Mouse (Mus musculus) R1 (cell line): ENCODE results near the gene Yipf4.
A peak's percentile ranks its signal among the peaks of the same experiment; 100 is the strongest.
"Not testable (repeated sequence)": the region's sequence is repeated elsewhere in the genome, so short reads cannot be mapped to it uniquely, and the experiment has no call there.

Experiments
- DNase-seq: peaks from one replicate; pipeline ENCODE4 v3.0.0-alpha.2; 2018; ENCODE audit warnings: low read depth, low spot score

Gene Yipf4

DNA sequence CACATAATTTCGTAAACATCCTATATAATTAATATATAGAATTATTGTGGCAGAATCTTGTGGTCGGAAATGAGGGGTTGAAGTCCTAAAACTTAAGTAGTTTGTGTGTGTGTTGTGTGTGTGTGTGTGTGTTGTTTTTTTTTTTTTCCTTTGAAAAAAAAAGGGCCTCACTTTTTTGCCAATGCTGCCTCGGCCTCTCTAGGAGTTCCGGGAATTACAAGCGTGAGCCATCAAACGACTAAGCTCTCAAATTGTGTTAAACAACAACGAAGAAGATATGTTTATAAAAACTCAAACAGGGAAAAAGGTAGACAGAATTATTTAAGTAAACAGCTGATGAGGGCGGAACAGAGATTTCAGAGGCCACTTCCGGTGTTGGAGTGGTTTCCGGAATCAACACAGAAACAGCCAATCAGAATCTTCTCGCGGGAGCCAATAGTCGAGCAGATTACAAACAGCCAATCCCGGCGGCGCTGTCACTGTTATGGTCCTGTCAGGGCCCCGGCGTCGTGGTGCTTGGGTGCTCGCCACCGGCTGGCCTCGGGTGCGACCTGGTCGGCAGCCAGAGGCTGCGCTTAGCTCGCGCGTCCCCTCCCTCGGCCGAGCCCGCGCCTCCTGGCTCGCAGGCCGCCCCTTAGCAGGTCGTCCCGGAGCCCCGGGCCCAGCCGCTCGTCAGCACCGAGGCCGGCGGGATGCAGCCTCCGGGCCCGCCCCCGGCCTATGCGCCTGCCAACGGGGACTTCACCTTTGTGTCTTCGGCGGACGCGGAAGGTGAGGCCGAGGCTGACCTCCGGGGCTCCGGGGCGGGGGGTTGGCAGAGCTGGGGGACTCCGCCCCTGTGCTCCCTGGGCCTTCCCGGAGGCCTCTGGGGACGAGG, at the start of gene Yipf4:
Yipf4 (plus strand) TSS at position 470 of the 877 bp plus-strand sequence.
- DNase-seq, result peak; percentile 98

DNA sequence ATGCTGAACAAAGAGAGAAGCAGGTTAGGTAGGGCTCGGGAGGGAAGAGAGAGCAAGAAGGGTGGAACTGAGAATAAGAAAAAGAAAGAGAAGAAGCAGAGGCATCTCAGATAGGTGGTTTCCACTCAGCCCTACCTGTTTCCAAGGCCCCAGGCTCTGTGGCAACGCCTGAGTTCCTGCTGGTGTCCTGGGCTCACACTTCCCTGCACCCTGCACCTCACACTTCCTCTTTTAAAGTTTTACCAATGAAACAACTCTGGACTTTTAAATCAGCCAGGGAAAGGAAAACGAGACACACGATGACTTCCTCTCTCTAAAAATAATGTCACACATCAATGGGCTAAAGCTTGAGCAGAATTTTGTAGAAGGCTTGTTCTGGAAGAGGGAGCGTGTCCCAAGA, 48.8 kb upstream of the Yipf4 start:
- DNase-seq, result no peak

DNA sequence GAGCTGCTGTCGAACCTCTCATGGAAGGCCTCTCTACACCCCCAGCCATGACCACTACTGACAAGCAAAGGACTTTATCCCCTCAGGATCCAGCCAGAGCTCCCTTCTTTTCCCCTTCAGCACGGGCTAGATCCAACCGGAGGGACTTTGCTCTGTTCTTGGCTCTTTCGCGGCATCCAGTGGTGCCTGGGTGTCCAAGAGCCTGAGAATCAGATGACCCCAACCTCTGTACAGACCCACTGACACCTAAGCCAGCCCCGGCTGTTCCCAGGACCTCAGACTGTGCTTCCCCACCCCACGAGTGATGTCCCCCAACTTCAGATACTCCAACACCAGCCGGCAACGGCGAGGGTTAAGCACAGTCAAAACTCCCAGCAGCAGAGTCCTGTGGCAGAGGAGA, 39.5 kb upstream of the Yipf4 start:
- no peak for DNase-seq

DNA sequence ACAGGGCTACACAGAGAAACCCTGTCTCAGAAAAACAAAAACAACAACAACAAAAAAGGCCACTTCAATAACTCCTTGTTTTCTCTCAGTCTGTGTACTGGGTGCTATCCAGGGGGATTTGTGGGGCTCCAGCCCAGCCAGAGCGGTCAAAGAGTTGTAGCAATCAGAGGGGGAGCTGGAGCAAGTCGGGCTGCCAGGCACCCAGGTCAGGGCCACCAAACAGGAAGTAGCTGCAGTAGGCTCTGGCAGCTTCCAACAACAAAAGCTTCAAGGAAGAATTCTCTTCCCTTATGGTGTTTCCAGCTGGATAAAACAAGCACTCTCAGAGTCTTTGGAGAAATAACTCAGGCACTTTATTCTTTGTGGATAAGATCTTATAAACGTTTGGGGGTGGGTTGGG, 35.4 kb upstream of the Yipf4 start:
- DNase-seq, result no peak

DNA sequence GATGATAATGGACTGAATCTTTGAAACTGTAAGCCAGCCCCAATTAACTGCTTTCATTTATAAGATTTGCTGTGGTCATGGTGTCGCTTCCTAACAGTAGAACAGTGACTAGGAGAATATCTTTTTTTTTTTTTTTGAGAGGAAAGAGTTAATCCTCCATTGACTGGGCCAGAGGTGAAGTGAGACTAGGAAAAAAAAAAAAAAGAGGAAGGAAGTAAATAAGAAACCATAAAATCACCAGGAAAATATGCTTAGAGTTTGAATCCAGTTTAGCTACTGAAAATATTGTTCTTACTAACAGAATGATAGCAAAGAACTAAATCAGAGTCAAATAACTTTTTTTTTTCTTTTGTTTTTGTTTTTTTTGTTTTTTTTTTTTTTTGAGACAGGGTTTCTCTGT, 34.6 kb upstream of the Yipf4 start:
- DNase-seq, result no peak

DNA sequence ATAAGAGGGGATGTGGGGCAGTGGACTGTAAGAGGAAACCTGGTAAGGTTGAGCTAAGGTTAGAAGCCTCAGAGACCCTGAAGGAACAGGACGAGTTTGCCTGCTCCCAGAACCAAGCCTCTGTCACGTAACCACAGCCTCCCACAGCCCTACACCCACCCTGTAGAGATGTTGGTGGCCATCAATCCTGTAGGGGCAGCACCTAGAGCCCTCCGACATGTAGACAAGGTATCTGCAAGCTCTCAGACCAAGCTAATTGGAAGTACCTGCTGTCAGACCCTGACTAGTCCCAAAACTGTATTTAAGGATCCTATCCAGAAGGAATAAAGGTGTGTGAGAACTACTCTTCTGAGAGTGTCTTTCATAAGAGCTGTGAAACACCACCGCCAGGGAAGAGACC, 33.9 kb upstream of the Yipf4 start:
- DNase-seq, result peak; percentile 52

DNA sequence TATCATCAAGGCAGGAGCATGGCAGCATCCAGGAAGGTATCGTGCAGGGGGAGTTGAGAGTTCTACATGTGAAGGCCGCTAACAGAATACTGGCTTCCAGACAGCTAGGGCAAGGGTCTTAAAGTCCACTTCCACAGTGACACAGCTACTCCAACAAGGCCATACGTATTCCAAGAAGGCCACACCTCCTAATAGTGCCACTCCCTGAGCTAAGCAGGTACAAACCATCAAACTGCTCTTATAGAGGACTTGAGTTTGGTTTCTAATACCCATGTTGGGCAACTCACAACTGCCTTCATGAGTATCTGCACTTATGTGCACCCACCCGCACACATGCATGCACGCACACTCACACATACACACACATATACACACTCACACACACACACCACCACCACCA, 32.5 kb upstream of the Yipf4 start:
- no peak for DNase-seq

DNA sequence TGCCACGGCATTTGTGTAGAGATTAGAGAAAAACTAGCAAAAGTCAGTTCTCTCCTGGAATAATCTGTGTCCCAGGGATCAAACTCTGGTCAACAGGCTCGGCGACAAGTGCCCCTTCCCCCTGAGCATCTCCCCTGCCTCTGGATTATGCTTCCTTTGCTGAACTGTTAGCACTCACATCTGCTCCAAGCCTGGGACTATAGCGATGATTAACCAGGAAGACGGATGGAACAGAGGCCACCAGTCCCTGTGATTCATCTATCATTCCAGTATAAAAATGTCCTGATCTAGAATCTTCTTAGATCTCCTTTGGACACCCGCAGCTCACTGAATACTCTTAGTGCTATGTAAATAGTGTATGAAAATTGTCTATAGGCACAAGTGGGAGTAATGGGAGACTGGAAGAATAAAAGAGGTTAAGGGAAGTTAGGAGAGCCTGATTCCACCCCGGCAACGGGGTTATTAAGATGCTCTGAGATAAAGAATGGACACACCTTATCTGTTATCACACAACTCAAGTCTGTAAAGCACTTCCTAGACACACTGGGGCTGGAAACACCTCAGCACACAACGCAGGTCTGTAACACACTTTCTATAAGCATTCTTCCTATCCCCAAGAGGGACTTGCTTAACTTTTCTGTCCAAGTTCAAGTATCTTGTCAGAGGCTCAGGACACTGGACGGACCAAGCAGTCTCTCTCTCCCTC, 31.2 kb upstream of the Yipf4 start:
- no peak for DNase-seq

DNA sequence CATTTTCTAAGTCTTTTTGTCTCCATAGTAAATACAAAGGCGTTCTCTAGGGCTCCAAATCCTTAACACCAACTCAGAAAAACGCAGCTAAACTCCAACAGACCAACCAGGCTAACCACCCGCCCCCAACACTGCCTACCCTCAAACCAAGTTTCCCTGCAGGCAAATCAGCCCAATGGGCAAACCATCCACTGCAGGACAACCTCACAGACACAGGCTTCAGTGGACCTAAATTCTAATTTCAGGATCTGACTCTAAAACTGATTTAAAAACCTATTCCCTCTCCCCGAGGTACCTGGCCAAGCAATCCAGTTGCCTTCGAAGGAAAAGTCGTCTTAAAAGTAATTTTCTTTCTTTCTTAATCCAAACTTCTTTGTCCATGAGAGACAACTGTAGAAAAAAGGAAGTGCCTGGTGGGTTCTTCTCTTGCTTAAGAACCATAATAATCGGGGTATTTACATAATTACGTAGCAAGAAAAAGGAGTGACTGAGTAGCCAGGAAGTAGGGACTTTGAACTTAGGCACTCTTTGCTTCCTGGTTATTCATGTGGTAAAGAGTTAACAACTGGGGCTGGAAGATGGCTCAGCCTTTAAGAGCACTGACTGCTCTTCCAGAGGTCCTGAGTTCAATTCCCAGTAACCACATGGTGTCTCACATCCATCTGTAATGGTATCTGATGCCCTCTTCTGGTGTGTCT, 30.4 kb upstream of the Yipf4 start, which contains the start of gene Nlrc4:
Nlrc4 (minus strand) TSS at position 432 of the 698 bp plus-strand sequence.
- peak; percentile 90 for DNase-seq

DNA sequence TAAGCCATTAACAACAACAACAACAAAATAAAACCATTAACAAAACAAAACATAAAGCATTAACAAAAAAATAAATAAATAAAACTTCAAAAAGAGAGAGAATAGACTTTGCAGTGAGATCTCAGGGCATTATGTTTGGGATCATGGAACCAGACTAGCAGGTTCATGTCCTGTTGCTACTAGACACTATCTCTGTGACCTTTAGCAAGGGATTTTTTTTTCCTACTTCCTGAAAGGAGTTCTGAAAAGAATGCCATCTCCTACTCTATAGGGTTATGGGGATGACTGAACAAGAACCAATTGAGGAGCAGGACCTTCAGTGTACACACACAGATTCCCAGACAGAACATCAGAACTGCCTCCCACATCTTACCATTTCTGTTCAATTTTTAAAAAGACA, 25.8 kb upstream of the Yipf4 start:
- no peak for DNase-seq

DNA sequence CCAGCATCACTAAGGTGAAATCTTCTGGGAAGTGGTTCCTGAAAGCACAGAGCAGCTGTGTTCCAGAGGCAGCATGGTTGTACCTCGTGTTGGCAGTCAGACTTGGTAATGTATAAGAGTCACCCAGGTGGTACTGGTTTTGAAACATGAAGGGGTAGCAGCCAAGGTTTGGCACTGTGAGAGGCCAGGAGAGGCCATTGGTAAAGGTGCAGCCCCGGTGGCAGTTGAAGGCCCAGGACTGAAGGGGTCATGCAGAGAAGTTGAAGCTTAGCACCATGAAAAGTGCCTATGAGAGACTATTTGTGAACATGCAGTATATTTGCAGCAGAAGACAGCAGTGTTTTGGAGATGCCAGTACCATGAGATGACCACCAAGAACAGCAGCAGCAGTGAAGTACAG, 21.3 kb upstream of the Yipf4 start:
- DNase-seq, result not testable (repeated sequence)

DNA sequence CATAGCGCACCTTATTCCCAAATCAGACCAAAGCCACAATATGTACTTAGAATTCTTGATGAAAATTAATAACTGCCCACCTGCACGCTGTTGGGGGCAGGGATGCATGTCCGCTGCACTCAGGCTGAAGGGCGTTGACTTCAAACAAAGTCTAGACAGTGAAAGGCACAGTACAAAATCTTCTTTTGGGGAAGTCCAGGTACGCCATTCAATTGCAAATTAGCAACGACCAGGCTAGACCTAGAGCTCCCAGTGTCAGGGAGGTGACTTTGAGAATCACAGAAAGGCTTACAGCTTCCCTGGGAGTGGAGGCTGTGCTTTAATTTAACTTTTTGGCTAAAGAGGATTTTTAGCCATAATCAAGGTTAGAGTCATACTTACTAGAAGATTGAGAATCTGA, 19.2 kb upstream of the Yipf4 start:
- peak; percentile 82 for DNase-seq

DNA sequence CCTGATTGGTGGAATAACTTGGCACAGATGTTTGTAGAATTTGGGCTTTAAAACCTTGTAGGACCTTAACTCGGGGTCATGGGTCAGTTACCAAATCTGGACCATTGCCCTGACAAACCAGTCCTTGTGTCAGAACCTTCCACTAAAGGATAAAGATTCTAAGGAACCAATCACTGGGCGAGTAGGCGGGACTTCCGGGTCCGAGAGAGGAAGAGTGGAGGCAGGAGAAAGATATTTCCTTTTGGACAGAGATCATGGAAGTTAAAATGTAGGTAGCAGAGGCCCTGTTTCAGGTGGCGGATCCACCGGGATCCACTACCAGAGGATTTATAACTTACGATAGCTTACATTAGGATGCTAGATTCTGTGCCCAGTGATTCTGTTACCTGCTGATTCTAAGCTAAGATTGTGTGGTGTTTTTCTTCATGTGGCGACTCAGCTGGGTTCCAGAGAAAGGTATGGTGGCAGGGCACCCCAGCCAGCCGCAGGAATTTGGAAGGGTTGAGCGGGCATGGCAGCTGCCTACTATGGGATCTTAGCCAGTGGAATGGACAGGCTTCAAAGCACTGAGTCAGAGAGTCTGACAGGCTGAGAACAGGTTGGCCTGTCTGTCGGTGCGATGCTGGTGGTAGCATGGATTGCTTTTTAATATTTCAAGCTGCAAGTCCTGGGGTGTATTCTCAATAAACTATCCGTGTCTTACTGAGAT, 8.8 kb upstream of the Yipf4 start:
- peak; percentile 79 for DNase-seq

DNA sequence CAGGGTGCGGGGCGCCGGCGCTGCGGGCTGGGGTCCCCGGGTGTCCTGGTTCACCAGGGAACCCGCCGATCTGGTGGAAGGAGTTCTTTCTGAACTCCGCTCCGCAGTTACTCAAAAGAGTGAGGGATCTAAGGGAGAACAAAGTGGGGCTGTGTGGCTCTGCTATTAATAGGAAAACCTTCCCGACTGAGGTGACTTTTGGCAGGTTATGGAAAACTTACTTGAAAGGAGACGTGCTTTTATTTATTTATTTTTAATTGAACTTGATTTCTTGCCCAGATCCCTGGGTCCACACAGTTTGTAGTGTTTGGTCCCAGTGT, 568 bp downstream of the Yipf4 start:
- DNase-seq, result no peak

DNA sequence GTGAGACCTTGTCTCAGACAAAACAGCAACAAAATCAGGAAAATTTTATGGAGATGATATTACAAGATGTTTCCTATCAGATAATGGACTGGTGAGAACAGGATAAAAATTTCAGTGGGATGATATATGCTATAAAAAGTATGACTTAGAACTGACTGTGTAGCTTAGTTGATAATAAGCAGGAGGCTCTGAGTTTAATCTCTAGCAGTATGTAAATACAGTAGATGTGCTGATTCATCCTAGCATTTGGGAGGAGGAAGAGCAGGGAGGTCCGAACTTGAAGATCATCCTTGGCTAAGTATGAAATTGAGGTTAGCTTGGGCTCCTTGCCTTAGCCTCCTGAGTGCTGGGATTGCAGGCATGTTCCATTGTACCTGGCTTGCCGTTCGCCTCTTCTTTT, 2.3 kb downstream of the Yipf4 start:
- no peak for DNase-seq

DNA sequence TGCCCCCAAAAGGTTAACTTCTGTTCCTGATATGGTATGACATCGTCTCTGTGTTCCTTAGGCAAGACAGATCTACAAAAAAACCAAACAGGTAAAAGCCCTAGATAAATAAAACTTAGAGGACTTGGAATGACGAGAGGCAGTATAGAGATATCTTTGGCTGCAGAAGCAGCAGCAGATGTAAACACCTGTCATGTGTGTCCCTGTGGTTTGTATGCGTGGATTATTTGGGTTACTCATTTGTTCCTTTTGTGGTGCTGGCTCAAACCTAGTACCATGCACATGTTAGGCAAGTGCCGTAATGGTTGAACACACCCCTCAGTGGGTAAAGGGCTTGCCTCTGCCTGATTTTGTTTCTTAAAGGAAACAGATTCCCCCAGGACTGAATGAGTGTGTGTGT, 10.9 kb downstream of the Yipf4 start:
- no peak for DNase-seq

DNA sequence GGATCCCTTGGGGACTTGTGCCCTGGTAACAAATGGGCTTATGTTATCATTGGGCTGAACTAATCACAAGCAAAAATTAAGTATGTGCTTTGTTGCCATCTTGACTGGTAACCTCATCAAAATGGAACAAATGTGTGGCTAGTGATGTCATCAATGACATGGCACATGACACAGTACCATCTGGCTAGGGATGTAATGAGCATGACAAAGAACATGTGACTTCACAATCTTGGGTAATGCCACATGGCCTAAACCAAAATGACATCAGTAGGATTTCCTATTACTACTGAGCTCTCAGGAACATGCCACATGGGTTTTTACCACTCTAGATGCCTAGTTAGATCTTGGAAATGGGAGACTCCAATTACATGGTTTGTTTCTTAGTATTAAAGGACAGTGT, 11.8 kb downstream of the Yipf4 start:
- DNase-seq, result no peak

DNA sequence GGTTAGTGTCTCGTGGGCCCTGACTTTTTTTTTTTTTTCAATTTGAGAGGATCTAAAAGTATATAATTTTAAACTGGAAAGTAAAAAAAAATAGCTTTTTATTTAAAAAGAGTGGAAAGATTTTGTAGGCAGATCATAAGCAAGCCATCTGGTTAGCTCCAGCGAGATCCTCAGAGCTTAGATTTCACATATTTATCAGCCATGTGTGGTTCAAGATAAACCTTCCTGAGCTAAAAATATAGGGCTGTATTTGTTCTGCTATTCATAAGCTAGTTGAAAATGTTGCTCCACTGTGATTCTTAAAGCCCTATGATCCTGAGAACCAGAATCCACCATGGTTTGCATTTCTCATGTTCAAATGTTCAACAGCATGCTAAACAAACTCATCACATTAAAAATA, 18.6 kb downstream of the Yipf4 start:
- DNase-seq, result no peak

DNA sequence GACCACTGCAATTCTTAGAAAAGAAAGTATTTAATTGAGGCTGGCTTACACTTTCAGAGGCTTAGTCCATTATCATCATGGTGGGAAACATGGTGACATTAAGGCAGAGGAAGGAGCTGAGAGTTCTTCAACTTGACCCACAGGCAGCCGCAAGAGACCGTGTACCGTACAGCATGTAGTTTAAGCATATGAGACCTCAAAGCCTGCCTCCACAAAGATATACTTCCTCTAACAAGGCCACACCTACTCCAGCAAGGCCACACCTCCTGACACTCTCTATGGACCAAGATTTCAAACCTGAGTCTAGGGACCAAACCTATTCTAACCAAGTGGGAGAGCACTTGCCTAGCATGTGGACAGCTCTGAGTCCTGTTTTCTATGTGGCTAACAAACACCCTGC, 19.3 kb downstream of the Yipf4 start:
- peak; percentile 46 for DNase-seq

DNA sequence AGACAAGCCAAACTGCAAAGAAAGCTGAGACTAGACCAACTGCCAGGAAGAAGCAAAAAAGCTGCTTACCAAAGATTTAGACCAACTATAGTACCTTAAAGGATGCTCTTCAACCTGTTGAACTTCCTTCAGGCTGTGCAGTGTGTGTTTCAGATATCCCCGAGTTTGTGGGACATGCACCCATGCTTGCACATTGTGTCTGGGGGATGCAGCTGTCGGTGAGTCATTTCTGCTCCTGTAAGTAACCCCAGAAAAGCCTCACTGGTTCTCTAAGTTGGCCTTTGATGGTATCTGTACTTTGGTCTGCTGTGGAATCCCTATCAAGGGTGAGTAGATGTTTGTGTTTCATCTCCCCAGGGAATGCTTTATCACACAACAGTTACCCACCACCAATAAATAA, 23.0 kb downstream of the Yipf4 start:
- DNase-seq, result no peak

DNA sequence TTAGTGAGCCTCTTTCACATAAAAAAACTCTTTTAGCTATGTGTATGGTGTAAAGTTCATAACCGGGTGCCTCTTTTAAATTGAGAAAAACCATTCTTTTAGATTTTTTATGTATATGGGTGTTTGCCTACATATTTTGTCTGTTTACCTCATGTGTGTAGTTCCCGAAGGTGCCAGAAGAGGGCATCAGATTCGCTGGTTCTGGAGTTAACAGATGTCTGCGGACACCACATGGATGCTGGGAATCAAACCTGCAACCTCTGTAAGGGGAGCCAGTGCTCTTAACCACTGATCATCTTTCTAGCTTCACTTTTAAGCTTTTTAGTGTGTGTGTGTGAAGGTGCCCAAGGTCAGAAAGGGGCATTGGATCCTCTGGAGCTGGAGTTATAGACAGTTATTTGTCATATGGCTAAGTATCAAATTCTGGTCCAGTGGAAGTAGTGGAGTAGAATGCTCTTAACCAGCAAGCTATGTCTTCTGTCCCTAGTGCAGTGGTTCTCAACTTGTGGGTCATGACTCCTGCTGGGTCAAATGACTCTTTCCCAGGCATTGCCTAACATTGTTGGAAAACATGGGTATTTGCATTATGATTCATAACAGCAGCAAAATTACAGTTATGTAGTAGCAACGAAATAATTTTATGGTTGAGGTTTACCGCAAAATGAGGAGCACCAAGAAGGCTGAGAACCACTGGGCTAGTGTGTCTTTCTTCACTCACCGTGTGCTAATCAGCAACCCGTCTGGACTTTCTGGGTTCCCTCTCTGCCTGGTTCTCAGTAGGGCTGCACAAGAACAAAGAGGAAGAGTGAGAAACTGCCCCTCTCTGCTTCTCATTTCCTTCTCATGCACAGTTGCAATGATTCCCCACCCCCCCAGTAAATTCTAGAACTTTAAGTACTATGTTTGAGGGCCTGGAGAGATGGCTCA, 33.8 kb downstream of the Yipf4 start:
- peak; percentile 87 for DNase-seq
